Mouse (Mus musculus) neural tube, embryonic 12.5 days (tissue): ENCODE measurements at regions not wholly inside any gene's neighbourhood (a gene's known extent, or its start where the extent isn't known, plus 50 kb on each side); places are given as distances from the start of the nearest gene placed in this dataset.

Experiments used
- ATAC-seq: fragments of 200-750 bp; cut with Nextera tagmentation; 2 replicates; pipeline ENCODE4 v1.8.0; 2017; ENCODE audit warnings: low read depth, mild to moderate bottlenecking, moderate TSS enrichment, moderate library complexity; ENCODE audit not compliant: low FRiP score
- H3K27ac ChIP-seq: fragments of 300-500 bp; sonication (generic); 2 replicates; pipeline ENCODE4 v1.5.1; 2016
- H3K27me3 ChIP-seq: fragments of 300-500 bp; sonication (generic); replicated peaks from 2 replicates; pipeline ENCODE4 v1.6.1; 2016; ENCODE audit warnings: mild to moderate bottlenecking
- H3K36me3 ChIP-seq: fragments of 300-500 bp; sonication (generic); 2 replicates; pipeline ENCODE4 v1.6.1; 2016; ENCODE audit warnings: mild to moderate bottlenecking
- H3K4me1 ChIP-seq: fragments of 300-500 bp; sonication (generic); 2 replicates; pipeline ENCODE4 v1.6.1; 2016
- H3K4me2 ChIP-seq: fragments of 300-500 bp; sonication (generic); replicated peaks from 2 replicates; pipeline ENCODE4 v1.6.1; 2016; ENCODE audit warnings: mild to moderate bottlenecking
- H3K4me3 ChIP-seq: fragments of 300-500 bp; sonication (generic); 2 replicates; pipeline ENCODE4 v1.5.1; 2016
- H3K9ac ChIP-seq: fragments of 300-500 bp; sonication (generic); 2 replicates; pipeline ENCODE4 v1.6.1; 2016; ENCODE audit warnings: mild to moderate bottlenecking
- H3K9me3 ChIP-seq: fragments of 300-500 bp; sonication (generic); 2 replicates; pipeline ENCODE4 v1.6.1; 2016; ENCODE audit warnings: mild to moderate bottlenecking
- WGBS: fragments of 180-500 bp; shearing (Covaris S2); methylation state at CpG from one replicate; pipeline ENCODE4 v1.1.7; 2016; 5-methylcytosine and 5-hydroxymethylcytosine counted together

DNA sequence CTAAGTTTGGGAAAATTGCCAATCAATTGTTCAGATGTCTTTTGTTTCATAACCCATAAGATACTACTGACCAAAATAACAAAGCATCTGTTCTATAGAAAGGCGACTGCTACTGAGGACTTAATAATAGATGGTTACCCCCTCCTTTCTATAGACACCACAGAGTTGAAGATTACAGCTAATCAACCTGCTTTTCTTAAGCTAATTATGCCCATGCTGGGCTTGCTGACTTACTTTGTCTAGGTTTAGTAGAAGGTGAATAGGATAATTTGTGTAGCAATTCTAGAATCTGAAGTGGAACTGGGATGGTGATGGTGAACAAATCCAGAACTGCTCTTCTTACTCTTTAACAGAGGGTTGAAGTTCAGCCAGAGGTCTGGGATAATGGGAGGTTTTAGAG, 53.8 kb upstream of the Tbx18 start:
- H3K36me3 ChIP-seq = no peaks in the 10 kb centered on the region
- no peak overlapping the region for H3K4me2 ChIP-seq
- WGBS = 62% methylated on average over 1 of the region's 1 CpGs
- no peak for ATAC-seq
- H3K4me1 ChIP-seq = no peaks in the 10 kb centered on the region
- no peak overlapping the region for H3K9ac ChIP-seq
- H3K27me3 ChIP-seq = no peaks in the 10 kb centered on the region
- H3K4me3 ChIP-seq = no peak overlapping the region
- no peaks in the 10 kb centered on the region for H3K9me3 ChIP-seq
- no peak overlapping the region for H3K27ac ChIP-seq

GRCm38 (mm10) chr9:87811746-87812145, 80.7 kb upstream of the Tbx18 start:
- Histone ChIP-seq H3K36me3 (no peaks in the 10 kb centered on the region), H3K4me3 (no peak overlapping the region), H3K9ac (no peak overlapping the region), H3K9me3 (no peaks in the 10 kb centered on the region), H3K4me2 (no peak overlapping the region), H3K27me3 (no peaks in the 10 kb centered on the region), H3K4me1 (no peaks in the 10 kb centered on the region), H3K27ac (no peak overlapping the region)
- 88% methylated on average over 2 of the region's 2 CpGs for WGBS
- no peak for ATAC-seq

- Histone ChIP-seq H3K9ac (no peak overlapping the region), H3K4me2 (no peak overlapping the region), H3K4me1 (no peaks in the 10 kb centered on the region), H3K27ac (no peak overlapping the region), H3K27me3 (no peaks in the 10 kb centered on the region), H3K36me3 (no peaks in the 10 kb centered on the region), H3K9me3 (no peaks in the 10 kb centered on the region), H3K4me3 (no peak overlapping the region)
- 83% methylated on average over 5 of the region's 5 CpGs for WGBS
- ATAC-seq = no peak
These were observed 91.2 kb upstream of the Tbx18 start for GRCm38 (mm10) chr9:87822276-87822675.

GRCm38 (mm10) chr9:87824691-87825230, 93.7 kb upstream of the Tbx18 start:
- WGBS = 82% methylated on average over 8 of the region's 8 CpGs
- no peak overlapping the region for H3K4me2 ChIP-seq
- H3K4me3 ChIP-seq = no peak overlapping the region
- no peak for ATAC-seq
- no peaks in the 10 kb centered on the region for H3K9me3 ChIP-seq
- H3K36me3 ChIP-seq = no peaks in the 10 kb centered on the region
- no peak overlapping the region for H3K27ac ChIP-seq
- no peak overlapping the region for H3K9ac ChIP-seq
- H3K4me1 ChIP-seq = no peaks in the 10 kb centered on the region
- no peaks in the 10 kb centered on the region for H3K27me3 ChIP-seq

DNA sequence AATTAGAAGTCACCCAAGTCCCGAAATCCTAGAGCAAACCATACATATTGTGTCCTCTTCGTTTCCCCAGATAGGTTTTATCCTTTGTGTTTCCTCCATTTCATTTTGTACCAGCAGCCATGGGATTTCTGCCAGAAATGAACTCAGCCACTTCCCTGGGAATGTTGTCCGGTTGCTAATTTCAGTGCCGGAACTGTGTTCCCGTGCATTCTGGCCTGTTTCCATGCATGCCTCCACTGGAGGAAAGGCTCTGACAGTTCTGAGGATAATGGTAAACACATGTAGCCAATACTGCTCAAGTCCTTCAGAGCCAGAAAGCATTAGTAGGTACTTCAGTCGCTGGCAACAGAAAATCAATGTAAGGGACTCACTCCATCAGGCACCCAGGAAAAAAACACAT, 112.8 kb upstream of the Tbx18 start:
- no peaks in the 10 kb centered on the region for H3K9me3 ChIP-seq
- no peak overlapping the region for H3K4me2 ChIP-seq
- no peak overlapping the region for H3K9ac ChIP-seq
- ATAC-seq = no peak
- 81% methylated on average over 6 of the region's 6 CpGs for WGBS
- H3K27me3 ChIP-seq = no peaks in the 10 kb centered on the region
- H3K4me3 ChIP-seq = no peak overlapping the region
- no peaks in the 10 kb centered on the region for H3K4me1 ChIP-seq
- H3K27ac ChIP-seq = no peak overlapping the region
- no peaks in the 10 kb centered on the region for H3K36me3 ChIP-seq

DNA sequence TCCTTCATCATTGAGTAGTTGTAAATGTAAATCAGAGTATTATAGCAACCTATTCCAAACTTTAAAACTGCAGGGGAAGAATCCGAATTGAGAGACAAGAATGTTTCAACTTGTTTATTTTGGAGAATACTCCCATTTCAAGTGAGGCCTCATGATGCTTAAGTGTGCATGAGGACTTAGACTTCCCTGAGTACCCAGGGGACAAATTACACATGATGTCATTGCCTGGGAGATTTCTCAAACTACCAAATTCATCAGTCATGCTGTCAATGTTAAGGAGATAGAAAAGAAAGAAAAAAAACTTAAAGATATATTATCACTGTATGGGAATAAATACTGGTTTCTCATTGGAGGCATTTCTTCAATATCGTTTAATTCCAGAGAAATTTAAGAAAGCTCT, 113.4 kb upstream of the Tbx18 start:
- H3K9me3 ChIP-seq = no peaks in the 10 kb centered on the region
- H3K4me3 ChIP-seq = no peak overlapping the region
- H3K9ac ChIP-seq = no peak overlapping the region
- no peak for ATAC-seq
- no peak overlapping the region for H3K27ac ChIP-seq
- no peak overlapping the region for H3K4me2 ChIP-seq
- 80% methylated on average over 2 of the region's 2 CpGs for WGBS
- H3K27me3 ChIP-seq = no peaks in the 10 kb centered on the region
- no peaks in the 10 kb centered on the region for H3K4me1 ChIP-seq
- no peaks in the 10 kb centered on the region for H3K36me3 ChIP-seq

DNA sequence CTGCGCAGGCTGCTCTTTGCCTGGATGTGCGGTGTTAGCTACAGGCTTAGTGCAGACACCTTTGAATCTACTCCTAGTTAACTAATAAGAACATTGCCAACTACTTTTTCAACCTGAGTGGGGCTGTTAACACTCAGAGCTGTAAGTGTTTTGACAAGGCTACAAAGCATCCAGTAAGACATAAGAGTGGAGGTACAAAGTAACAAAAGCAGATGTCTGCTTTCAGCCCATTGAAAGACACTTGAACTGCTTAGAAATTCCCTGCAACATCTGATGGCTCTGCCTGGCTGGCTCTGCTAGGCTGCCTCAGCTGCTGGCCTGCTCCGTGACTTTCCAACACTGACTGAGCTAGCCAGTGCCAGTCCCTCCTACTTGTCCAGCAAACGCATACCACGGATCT, 117.8 kb upstream of the Tbx18 start:
- no peaks in the 10 kb centered on the region for H3K36me3 ChIP-seq
- H3K4me1 ChIP-seq = no peaks in the 10 kb centered on the region
- 81% methylated on average over 5 of the region's 5 CpGs for WGBS
- ATAC-seq = no peak
- H3K9ac ChIP-seq = no peak overlapping the region
- no peak overlapping the region for H3K4me3 ChIP-seq
- no peak overlapping the region for H3K4me2 ChIP-seq
- no peaks in the 10 kb centered on the region for H3K9me3 ChIP-seq
- H3K27ac ChIP-seq = no peak overlapping the region
- no peaks in the 10 kb centered on the region for H3K27me3 ChIP-seq

DNA sequence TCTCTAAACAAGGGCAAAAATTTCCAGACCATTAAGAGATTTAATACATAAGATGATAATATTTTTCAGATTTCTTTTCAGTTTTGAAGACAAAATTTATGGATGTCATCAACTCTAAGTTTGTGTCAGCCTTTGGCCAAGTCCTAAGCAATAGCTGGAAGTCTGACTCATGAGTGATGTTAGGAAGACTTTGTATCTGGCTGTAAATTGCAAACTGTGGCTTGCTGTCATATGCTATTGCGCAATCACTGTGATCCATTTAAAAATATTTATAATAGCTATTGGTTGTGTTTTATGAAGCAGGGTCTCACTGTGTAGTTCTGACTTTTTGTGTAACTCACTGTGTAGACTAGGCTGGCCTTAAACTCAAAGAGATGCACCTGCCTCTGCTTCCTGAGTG, 119.1 kb upstream of the Tbx18 start:
- WGBS = 96% methylated on average over 1 of the region's 1 CpGs
- Histone ChIP-seq H3K4me3 (no peak overlapping the region), H3K36me3 (no peaks in the 10 kb centered on the region), H3K4me1 (no peaks in the 10 kb centered on the region), H3K27me3 (no peaks in the 10 kb centered on the region), H3K9ac (no peak overlapping the region), H3K27ac (no peak overlapping the region), H3K4me2 (no peak overlapping the region), H3K9me3 (no peaks in the 10 kb centered on the region)
- no peak for ATAC-seq

DNA sequence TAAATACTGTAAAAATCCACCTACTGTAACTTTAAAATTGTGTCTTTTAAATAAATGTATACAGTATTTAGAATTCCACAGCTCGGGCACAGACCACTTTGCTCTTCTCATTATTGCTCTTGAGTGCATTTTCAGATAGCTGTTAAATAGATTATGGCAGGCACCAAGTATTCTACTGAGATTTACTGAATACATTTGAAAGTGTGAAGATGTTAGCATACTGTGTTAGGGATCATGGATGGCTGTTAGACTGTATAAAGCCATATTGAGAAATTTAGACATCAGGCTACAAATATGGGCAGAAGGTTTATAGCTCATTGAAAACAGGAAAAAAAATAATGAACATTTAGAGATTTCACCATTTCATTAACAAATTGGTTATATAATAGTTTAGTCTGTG, 130.5 kb upstream of the Tbx18 start:
- Histone ChIP-seq H3K4me3 (no peak overlapping the region), H3K27me3 (no peaks in the 10 kb centered on the region), H3K36me3 (no peaks in the 10 kb centered on the region), H3K4me1 (no peaks in the 10 kb centered on the region), H3K4me2 (no peak overlapping the region), H3K9me3 (no peaks in the 10 kb centered on the region), H3K27ac (no peak overlapping the region), H3K9ac (no peak overlapping the region)
- 68% methylated on average over 1 of the region's 1 CpGs for WGBS
- ATAC-seq = no peak

GRCm38 (mm10) chr9:87865236-87865635, 134.2 kb upstream of the Tbx18 start:
- Histone ChIP-seq H3K9ac (no peak overlapping the region), H3K4me3 (no peak overlapping the region), H3K27ac (no peak overlapping the region), H3K36me3 (no peaks in the 10 kb centered on the region), H3K4me1 (no peaks in the 10 kb centered on the region), H3K9me3 (no peaks in the 10 kb centered on the region), H3K4me2 (no peak overlapping the region), H3K27me3 (no peaks in the 10 kb centered on the region)
- WGBS = 75% methylated on average over 6 of the region's 6 CpGs
- no peak for ATAC-seq

DNA sequence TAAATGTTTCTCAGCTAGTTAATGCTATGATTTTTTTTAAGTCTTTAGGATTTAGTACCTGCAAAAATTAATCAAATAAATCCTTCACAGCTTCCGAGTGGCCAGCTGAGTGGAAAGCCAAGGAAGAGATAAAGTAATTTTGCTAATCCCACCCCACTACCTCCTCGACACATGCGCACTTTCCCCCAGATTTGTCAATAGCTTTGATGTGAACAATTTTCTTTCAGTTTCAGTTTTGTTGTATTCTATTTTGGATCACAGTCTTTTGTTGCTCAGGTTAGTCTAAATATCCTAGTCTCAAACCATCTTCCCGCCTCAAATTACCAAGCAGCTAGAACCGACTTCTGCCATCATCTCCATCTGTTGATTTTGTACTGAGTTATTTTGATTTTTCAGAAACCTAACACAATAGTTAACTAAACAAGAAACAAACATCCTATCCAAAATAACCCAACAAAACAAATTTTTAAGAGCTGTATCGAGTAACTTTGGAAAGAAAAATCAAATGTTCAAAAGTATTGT, 141.4 kb upstream of the Tbx18 start:
- ATAC-seq = no peak
- Histone ChIP-seq H3K36me3 (no peaks in the 10 kb centered on the region), H3K27ac (no peak overlapping the region), H3K9me3 (no peaks in the 10 kb centered on the region), H3K27me3 (no peaks in the 10 kb centered on the region), H3K4me3 (no peak overlapping the region), H3K4me1 (no peaks in the 10 kb centered on the region), H3K9ac (no peak overlapping the region), H3K4me2 (no peak overlapping the region)
- WGBS = 89% methylated on average over 6 of the region's 6 CpGs

- H3K9me3 ChIP-seq = no peaks in the 10 kb centered on the region
- no peak overlapping the region for H3K9ac ChIP-seq
- no peak for ATAC-seq
- H3K27ac ChIP-seq = no peak overlapping the region
- H3K4me3 ChIP-seq = no peak overlapping the region
- no peaks in the 10 kb centered on the region for H3K36me3 ChIP-seq
- H3K4me1 ChIP-seq = no peaks in the 10 kb centered on the region
- WGBS = 76% methylated on average over 1 of the region's 1 CpGs
- H3K4me2 ChIP-seq = no peak overlapping the region
- no peaks in the 10 kb centered on the region for H3K27me3 ChIP-seq
These were observed 151.5 kb upstream of the Tbx18 start for GRCm38 (mm10) chr9:87882587-87882986.

DNA sequence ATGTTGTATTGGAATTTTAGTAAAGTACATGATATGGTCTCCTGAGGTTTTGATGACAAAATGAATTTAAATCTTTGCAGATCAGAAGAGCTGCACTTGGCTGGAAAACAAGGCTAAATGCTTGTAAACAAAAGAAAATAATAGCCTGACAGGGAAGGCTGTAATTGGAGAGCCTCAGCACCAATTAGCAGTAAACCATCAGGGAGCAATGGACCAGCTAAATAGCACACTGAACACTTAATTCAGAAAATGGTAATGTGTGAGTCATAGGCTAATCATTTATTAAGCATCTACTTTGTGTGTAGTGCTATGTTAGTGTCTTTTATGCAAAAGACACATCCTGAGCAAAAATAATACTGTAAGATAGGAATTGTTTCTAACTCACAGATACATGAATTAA, 152.0 kb upstream of the Tbx18 start:
- peak; percentile 68 for ATAC-seq

More for the DNA sequence above, 152.0 kb upstream of the Tbx18 start:
- Histone ChIP-seq H3K27me3 (no peaks in the 10 kb centered on the region), H3K9ac (no peak overlapping the region), H3K4me1 (no peaks in the 10 kb centered on the region), H3K27ac (no peak overlapping the region), H3K9me3 (no peaks in the 10 kb centered on the region), H3K4me3 (no peak overlapping the region), H3K4me2 (no peak overlapping the region), H3K36me3 (no peaks in the 10 kb centered on the region)
